Mouse (Mus musculus): ENCODE measurements around the gene Olfr30. TPM values are rescaled to one million over a fixed set of nuclear protein-coding genes. Genes with fewer than 3 reads are reported as not detected.
"Not testable (repeated sequence)": the region's sequence is repeated elsewhere in the genome, so short reads cannot be mapped to it uniquely, and the experiment has no call there.

Olfr30 gene
- not detected in 2 replicates for polyA plus RNA-seq (2015; fragmentation: Nextera tagmentation; extraction: Ambion mirVana)

DNA sequence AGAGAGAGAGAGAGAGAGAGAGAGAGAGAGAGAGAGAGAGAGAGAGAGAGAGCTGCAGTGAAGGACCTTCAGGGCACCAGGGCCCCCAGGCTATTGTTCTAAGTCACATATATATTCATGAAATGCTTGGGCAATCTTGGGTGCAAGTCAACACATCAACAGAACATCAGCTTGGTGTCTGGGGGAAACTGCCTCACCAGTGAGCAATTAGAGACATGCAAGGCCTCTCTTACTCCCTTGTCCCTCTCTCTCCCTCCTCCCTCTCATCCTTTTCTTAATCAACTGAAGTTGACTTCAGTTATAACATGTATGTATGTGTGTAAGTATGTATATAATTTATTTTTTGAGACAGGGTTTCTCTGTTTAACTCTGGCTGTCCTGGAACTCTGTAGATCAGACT lies at the start of gene Olfr30:
Gene Olfr30, minus strand, starts transcription at position 101 of the 400 bp plus-strand sequence.
- Histone ChIP-seq H3K4me3 (no peak within 1 kb of the TSS), H3K4me1 (no peaks in the 10 kb centered on the region), H3K9me3 (no peaks in the 10 kb centered on the region), H3K9ac (no peak within 1 kb of the TSS), H3K4me2 (no peak within 1 kb of the TSS), H3K36me3 (replicated peaks) (no peaks in the 10 kb centered on the region), H3K27me3 (replicated peaks) (no peaks in the 10 kb centered on the region), H3K27ac (no peak within 1 kb of the TSS)
- no peak for ATAC-seq (replicated peaks)

DNA sequence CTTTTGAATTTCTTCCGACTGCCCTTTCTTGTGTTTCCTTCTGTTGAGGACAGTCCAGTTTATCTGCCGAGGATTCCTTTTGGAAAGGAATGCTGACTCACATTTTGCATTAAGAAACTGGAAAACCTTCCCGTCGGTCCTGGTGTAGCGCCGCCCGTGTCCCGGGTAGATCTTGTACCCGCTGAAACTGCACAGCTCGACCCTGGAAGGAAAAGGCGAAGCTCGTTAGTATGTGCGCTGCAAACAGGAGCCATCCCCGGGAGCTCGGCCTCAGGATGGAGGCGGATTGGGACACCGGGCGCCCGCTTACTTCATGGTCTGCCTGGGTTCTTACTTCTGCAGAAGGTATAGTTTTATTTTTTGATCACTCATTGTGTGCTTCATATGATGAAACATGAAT lies 47.0 kb upstream of the Olfr30 start:
- not testable (repeated sequence) for ATAC-seq (replicated peaks); H3K9me3 ChIP-seq; H3K4me3 ChIP-seq; H3K36me3 ChIP-seq (replicated peaks); H3K27ac ChIP-seq; H3K4me2 ChIP-seq; H3K9ac ChIP-seq; H3K4me1 ChIP-seq; H3K27me3 ChIP-seq (replicated peaks)
- 87% methylated on average over 19 of the region's 19 CpGs for WGBS

DNA sequence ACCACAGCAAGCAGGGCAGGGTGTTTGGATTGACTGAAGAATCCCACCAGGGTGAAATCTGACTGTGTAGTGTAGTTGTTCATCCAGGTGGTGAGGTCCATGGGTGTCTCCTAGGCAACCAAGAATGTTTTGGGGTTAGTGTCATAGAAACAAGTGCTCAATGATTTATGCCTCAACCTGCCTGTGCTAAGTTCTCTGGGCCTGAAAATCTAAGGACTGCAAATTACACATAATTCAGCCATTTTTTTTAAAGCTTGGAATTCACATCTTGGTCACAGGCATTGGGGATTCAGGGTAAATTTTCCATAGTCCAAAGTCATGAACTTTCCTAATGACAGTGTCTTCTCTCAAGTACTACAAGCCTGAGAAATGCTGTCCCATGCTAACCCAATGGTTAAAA lies 40.4 kb upstream of the Olfr30 start, which contains the start of gene Olfr331:
Gene Olfr331, minus strand, starts transcription at position 101 of the 400 bp plus-strand sequence.
- not testable (repeated sequence) for H3K9me3 ChIP-seq; H3K27me3 ChIP-seq (replicated peaks); ATAC-seq (replicated peaks); H3K4me1 ChIP-seq; H3K4me3 ChIP-seq; H3K9ac ChIP-seq; H3K4me2 ChIP-seq; H3K36me3 ChIP-seq (replicated peaks); H3K27ac ChIP-seq

DNA sequence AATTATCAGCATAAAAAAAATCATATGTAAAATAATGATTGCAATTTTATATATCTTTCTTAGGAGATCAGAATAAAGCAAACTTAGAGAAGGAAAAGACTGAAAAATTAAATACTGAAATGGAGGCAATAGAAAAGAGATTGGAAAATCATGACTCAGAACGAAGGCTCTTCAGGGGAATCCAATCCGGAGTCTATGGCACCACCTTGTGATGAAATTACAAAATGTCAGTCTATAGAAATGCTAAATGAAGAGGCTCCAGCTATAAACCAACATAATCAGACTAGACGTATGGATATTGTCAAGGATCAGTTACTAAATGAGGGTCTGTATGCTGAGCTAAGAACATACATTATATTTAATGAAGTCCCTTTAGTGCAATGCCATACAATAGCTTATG lies 37.2 kb upstream of the Olfr30 start:
- Histone ChIP-seq H3K27me3 (replicated peaks) (no peaks in the 10 kb centered on the region), H3K4me1 (no peaks in the 10 kb centered on the region), H3K4me3 (no peak overlapping the region), H3K9me3 (no peaks in the 10 kb centered on the region), H3K27ac (no peak overlapping the region), H3K4me2 (no peak overlapping the region), H3K36me3 (replicated peaks) (no peaks in the 10 kb centered on the region), H3K9ac (no peak overlapping the region)
- no peak for ATAC-seq (replicated peaks)
- WGBS = 51% methylated on average over 3 of the region's 3 CpGs

DNA sequence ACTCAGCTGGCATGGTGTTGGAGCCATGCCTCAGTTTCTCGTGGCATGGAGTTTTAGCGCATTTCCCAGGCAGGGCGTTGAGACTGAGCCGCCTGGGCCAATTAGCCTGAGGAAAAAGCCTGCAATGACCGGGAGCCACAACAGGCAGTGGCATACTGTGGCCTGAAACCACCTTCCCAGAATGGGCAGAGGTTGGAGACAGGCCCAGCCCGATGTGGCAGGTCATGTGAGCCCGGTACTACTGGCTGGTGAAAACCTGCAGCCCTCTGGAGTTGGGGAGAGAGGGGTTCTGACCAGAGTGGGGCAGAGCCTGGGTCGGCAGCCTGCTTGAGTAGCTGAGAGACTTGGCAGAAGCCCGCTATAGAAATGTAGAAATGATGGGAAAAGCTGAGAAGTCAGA lies 36.7 kb upstream of the Olfr30 start:
- no peak overlapping the region for H3K27ac ChIP-seq
- H3K36me3 ChIP-seq (replicated peaks) = no peaks in the 10 kb centered on the region
- H3K9me3 ChIP-seq = no peaks in the 10 kb centered on the region
- no peak overlapping the region for H3K9ac ChIP-seq
- H3K4me1 ChIP-seq = no peaks in the 10 kb centered on the region
- ATAC-seq (replicated peaks) = no peak
- H3K4me2 ChIP-seq = no peak overlapping the region
- 88% methylated on average over 9 of the region's 9 CpGs for WGBS
- no peak overlapping the region for H3K4me3 ChIP-seq
- no peaks in the 10 kb centered on the region for H3K27me3 ChIP-seq (replicated peaks)

DNA sequence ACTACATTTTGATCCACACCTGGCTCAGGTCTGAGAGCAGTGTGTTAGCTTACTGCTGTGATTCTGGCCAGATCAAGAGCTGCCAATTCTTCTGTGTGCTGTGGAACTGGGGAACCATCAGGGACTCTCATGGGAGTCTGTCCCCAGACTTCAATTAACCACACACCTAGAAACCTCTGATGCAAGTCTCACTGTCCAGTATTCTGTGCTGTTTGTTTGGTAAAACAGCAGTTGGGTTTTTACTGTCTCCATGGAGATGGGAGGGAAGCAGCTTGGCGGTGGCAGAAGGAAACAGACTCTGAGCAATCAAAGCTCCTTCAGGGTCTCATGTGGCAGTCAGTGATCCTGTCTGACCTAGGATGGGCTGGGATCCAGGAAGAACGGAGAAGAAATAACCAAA lies 30.4 kb upstream of the Olfr30 start, which contains the start of gene Olfr332:
Gene Olfr332, minus strand, starts transcription at position 101 of the 400 bp plus-strand sequence.
- H3K9me3 ChIP-seq = no peaks in the 10 kb centered on the region
- 85% methylated on average over 2 of the region's 2 CpGs for WGBS
- H3K4me1 ChIP-seq = no peaks in the 10 kb centered on the region
- H3K9ac ChIP-seq = no peak within 1 kb of the TSS
- H3K4me2 ChIP-seq = no peak within 1 kb of the TSS
- H3K27me3 ChIP-seq (replicated peaks) = no peaks in the 10 kb centered on the region
- no peak for ATAC-seq (replicated peaks)
- H3K27ac ChIP-seq = no peak within 1 kb of the TSS
- H3K4me3 ChIP-seq = no peak within 1 kb of the TSS
- no peaks in the 10 kb centered on the region for H3K36me3 ChIP-seq (replicated peaks)

DNA sequence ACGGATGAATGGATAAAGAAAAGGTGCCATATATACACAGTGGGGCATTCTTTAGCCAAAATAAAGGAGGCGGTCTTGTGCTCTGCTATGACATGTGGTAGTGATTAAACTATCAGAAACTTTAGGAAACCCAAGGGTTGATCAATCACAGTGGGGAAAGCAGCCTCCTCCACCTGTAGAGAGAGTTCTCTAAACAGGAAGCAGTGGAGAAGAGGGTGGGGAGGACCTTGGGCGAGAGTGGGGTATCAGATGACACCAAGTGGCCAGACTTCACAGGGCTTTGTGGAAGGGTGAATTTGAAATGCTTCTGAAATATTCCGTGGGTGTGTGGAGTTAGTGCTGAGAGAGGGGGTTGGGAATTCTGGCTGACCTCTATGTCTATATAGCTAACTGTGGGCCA lies 8.5 kb downstream of the Olfr30 start:
- no peaks in the 10 kb centered on the region for H3K4me1 ChIP-seq
- H3K9me3 ChIP-seq = no peaks in the 10 kb centered on the region
- 75% methylated on average over 4 of the region's 4 CpGs for WGBS
- H3K36me3 ChIP-seq (replicated peaks) = no peaks in the 10 kb centered on the region
- no peak overlapping the region for H3K4me3 ChIP-seq
- no peak for ATAC-seq (replicated peaks)
- H3K27ac ChIP-seq = no peak overlapping the region
- no peak overlapping the region for H3K4me2 ChIP-seq
- H3K9ac ChIP-seq = no peak overlapping the region
- no peaks in the 10 kb centered on the region for H3K27me3 ChIP-seq (replicated peaks)

DNA sequence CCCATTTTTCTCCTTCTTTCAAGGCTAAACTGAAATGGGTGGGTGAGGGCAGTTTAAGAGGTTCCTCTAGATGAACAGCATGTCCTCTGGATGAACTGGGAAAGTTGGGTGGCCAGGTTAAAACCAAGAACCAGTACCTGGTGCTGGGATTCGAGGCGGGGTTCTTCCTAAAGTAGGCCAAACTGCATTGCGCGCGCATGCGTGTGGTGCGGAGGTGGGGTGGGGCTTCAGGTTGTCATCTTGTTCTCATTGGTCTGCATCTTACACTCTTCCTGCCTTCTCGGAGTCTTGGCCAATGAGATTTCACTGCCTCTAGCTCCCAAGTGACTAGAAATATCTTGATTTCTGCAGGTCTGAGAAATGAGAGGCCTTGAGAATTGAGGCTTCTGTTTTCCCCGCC lies 9.3 kb downstream of the Olfr30 start, which contains the start of gene Lypd9:
Gene Lypd9, minus strand, starts transcription at position 165 of the 400 bp plus-strand sequence.
- H3K27me3 ChIP-seq (replicated peaks) = no peaks in the 10 kb centered on the region
- no peak within 1 kb of the TSS for H3K4me2 ChIP-seq
- ATAC-seq (replicated peaks) = no peak
- no peaks in the 10 kb centered on the region for H3K9me3 ChIP-seq
- H3K4me3 ChIP-seq = no peak within 1 kb of the TSS
- WGBS = 96% methylated on average over 9 of the region's 9 CpGs
- no peaks in the 10 kb centered on the region for H3K4me1 ChIP-seq
- H3K27ac ChIP-seq = no peak within 1 kb of the TSS
- no peaks in the 10 kb centered on the region for H3K36me3 ChIP-seq (replicated peaks)
- no peak within 1 kb of the TSS for H3K9ac ChIP-seq

DNA sequence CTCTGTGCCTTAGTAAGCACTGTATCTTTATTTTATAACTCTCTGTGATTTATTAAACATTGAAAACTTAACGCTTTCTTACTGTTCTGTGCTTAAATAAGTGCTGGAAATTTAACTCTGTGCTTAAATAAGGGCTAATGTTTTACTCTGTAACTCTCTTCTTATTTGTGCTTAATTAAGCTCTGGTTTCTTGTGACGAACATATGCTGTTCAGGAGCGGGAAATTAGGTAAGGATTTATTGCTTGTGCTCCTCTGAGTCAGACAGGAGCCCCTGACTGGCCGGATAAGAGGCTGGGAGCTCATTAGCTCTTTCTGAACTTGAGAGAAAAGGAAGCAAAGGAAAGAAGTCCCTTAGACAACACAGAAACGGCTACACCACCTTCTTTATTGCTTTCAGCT lies 24.2 kb downstream of the Olfr30 start:
- H3K4me1 ChIP-seq = no peaks in the 10 kb centered on the region
- H3K4me2 ChIP-seq = no peak overlapping the region
- H3K9ac ChIP-seq = no peak overlapping the region
- no peaks in the 10 kb centered on the region for H3K9me3 ChIP-seq
- WGBS = 61% methylated on average over 5 of the region's 5 CpGs
- no peak overlapping the region for H3K4me3 ChIP-seq
- H3K27me3 ChIP-seq (replicated peaks) = no peaks in the 10 kb centered on the region
- ATAC-seq (replicated peaks) = no peak
- H3K36me3 ChIP-seq (replicated peaks) = no peaks in the 10 kb centered on the region
- H3K27ac ChIP-seq = no peak overlapping the region

DNA sequence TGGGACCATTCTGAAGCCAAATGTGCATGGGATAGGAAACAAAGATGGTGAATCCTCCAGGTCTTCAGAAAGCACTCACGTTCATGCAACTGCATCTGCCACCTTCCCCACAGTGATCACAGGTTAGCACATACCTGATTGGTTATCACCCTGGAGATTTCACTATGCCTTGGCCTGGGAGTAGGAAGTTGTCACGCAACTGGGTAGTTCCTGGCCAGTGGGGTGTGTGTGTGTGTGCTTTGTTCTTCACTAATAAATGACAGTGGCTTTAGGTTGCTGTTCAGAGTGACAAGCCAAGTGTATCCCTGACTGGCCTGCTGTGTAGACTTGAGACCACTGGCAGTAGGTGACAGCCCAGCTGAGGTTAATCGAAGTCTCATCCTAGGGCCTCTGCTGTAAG lies 29.8 kb downstream of the Olfr30 start, which contains the start of gene Gm12253:
Gene Gm12253, plus strand, starts transcription at position 301 of the 400 bp plus-strand sequence.
- no peak for ATAC-seq (replicated peaks)
- H3K9ac ChIP-seq = no peak within 1 kb of the TSS
- no peaks in the 10 kb centered on the region for H3K4me1 ChIP-seq
- H3K9me3 ChIP-seq = no peaks in the 10 kb centered on the region
- H3K27me3 ChIP-seq (replicated peaks) = no peaks in the 10 kb centered on the region
- no peak within 1 kb of the TSS for H3K4me3 ChIP-seq
- whole genome bisulfite sequencing = 83% methylated on average over 3 of the region's 3 CpGs
- H3K36me3 ChIP-seq (replicated peaks) = no peaks in the 10 kb centered on the region
- H3K27ac ChIP-seq = no peak within 1 kb of the TSS
- no peak within 1 kb of the TSS for H3K4me2 ChIP-seq

DNA sequence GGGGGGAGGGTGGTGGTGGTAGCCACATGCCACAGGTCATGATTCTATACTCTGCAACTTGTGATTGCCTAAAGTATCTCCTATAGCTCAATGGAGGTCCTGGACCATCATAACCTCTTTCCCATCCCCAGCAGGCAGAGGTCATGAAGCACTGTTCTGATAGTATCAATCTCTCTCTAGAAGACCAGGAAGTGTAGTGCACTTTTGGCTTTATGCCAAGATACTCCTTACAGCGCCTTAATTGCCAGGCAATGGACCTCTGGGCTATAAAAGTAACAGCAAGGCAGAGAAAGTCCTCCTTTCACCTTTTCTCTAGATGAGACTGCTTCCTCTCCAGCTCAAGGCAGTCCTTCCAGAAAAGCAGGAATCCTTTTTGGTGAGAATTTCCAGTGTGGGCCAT lies 41.3 kb downstream of the Olfr30 start, which contains the start of gene 1810065E05Rik:
Gene 1810065E05Rik, plus strand, starts transcription at position 297 of the 400 bp plus-strand sequence.
- Histone ChIP-seq H3K27ac (no peak within 1 kb of the TSS), H3K9ac (no peak within 1 kb of the TSS), H3K36me3 (replicated peaks) (no peaks in the 10 kb centered on the region), H3K4me3 (no peak within 1 kb of the TSS), H3K4me2 (no peak within 1 kb of the TSS), H3K9me3 (no peaks in the 10 kb centered on the region), H3K4me1 (no peaks in the 10 kb centered on the region), H3K27me3 (replicated peaks) (no peaks in the 10 kb centered on the region)
- 91% methylated on average over 1 of the region's 1 CpGs for WGBS
- no peak for ATAC-seq (replicated peaks)

DNA sequence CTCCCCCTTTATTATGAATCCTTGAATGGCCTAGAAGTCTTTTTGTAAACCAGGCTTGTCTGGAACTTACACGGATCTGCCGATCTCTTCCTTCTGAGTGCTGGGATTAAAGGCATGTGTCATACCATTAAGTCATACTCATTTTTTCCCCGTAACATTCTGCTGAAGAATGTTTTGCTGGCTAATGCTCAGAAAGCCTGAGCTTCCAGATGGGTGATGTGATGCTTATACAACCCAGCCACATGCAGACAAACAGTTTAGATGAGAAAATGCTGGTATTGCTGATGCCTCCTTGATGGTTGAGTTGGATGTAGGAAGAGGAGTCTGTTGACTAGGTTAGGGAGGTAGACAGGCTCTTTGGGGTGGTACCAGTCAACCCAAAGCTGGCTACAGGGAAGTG lies 43.7 kb downstream of the Olfr30 start:
- no peaks in the 10 kb centered on the region for H3K9me3 ChIP-seq
- H3K27ac ChIP-seq = no peak overlapping the region
- H3K4me3 ChIP-seq = no peak overlapping the region
- H3K4me1 ChIP-seq = no peaks in the 10 kb centered on the region
- no peak for ATAC-seq (replicated peaks)
- WGBS = 85% methylated on average over 3 of the region's 3 CpGs
- H3K9ac ChIP-seq = no peak overlapping the region
- no peaks in the 10 kb centered on the region for H3K27me3 ChIP-seq (replicated peaks)
- H3K36me3 ChIP-seq (replicated peaks) = no peaks in the 10 kb centered on the region
- no peak overlapping the region for H3K4me2 ChIP-seq

DNA sequence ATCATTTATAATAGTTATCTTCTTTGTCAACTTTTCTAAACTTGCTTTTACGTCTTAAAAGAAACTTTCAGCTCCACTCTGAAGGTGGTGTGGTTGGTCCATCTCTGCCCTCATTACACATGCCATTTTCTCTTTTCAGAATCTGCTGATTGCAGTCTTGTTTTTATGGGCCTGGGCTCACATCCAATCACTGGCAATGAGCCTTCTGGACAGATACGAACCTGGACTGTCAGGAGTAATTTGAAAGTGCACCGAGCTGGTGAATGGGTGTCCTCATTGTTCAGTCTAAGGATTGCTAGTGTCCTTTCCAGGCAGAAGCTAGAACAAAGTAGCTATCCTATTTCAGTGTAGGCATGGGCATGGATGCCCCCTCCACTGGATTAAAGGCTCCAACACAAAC lies 54.0 kb downstream of the Olfr30 start:
- ATAC-seq (replicated peaks) = no peak
- Histone ChIP-seq H3K27ac (no peak overlapping the region), H3K36me3 (replicated peaks) (no peaks in the 10 kb centered on the region), H3K4me3 (no peak overlapping the region), H3K4me1 (no peaks in the 10 kb centered on the region), H3K9me3 (no peaks in the 10 kb centered on the region), H3K27me3 (replicated peaks) (no peaks in the 10 kb centered on the region), H3K4me2 (no peak overlapping the region), H3K9ac (no peak overlapping the region)
- 77% methylated on average over 3 of the region's 3 CpGs for WGBS
